28 mouse cellular contexts compared by ENCODE assay signal in genomic region chr9:105018186-105018585, GRCm38 (mm10). TPM values are rescaled to one million over a fixed set of nuclear protein-coding genes. Genes with fewer than 3 reads are reported as not detected.
DNase-seq lines count a peak whose midpoint lies in the region; ATAC-seq and TF ChIP-seq lines count a peak whose summit lies in the region.
"Had no signal": no experiment of that assay in that cellular context is flagged by ENCODE, and none has a peak within 500 bp of the region (broad histone marks: within the 10 kb centered on the region; RNA-seq: fewer than 3 reads in every experiment).

No protein-coding gene starts in this region.

- no peaks in the 10 kb centered on the region for H3K9me3 ChIP-seq in kidney, embryonic 14.5 days (ENCODE audit: control insufficient read depth, low read length)
- H3K9me3 ChIP-seq in intestine, embryonic 15.5 days, result no peaks in the 10 kb centered on the region
- H3K9me3 ChIP-seq: embryonic facial prominence, embryonic 13.5 days; forebrain, embryonic 10.5 days; forebrain, embryonic 15.5 days; heart, embryonic 13.5 days; hindbrain, embryonic 15.5 days; limb, embryonic 12.5 days; liver, embryonic 15.5 days; stomach, embryonic 15.5 days had no signal

- ATAC-seq in kidney, embryonic 14.5 days (ENCODE audit: low FRiP score, low TSS enrichment), result no peak
- no peak for ATAC-seq in intestine, embryonic 15.5 days
- ATAC-seq: forebrain, embryonic 15.5 days; Patski had no signal

- peak; percentile 75 for DNase-seq in kidney, adult 2 months
- peak; percentile 4 for DNase-seq in NIH3T3 (ENCODE audit: low read depth)
- DNase-seq in kidney, adult 9 months, result peak; percentile 87
- DNase-seq in kidney, postnatal 4 days, result peak; percentile 12 to 27
- DNase-seq: adrenal gland, postnatal 14 days; B cell, adult 2 months; cerebellum, adult 11-12 months; cerebellum, adult 9-11 months; gastrocnemius, adult 2 months; gastrocnemius, postnatal 36 days; heart, adult 2 months; heart, postnatal 10 days; lung, embryonic 14.5 days; lung, postnatal 14 days; midbrain, embryonic 14.5 days; right cerebral cortex, postnatal 14 days had no signal

- TF ChIP-seq POLR2A in kidney, adult 2 months (IDR thresholded peaks at IDR 0.05; ENCODE audit: low read depth, low read length), result no peak

- no peak overlapping the region for H3K4me3 ChIP-seq in kidney, adult 2 months (ENCODE audit: insufficient read depth, low read depth, low read length)
- H3K4me3 ChIP-seq in kidney, embryonic 14.5 days (ENCODE audit: low read length), result no peak overlapping the region
- no peak overlapping the region for H3K4me3 ChIP-seq in intestine, embryonic 15.5 days (replicated peaks)
- H3K4me3 ChIP-seq: embryonic facial prominence, embryonic 13.5 days; forebrain, embryonic 10.5 days; forebrain, embryonic 15.5 days; gastrocnemius, adult 2 months; heart, adult 2 months; heart, embryonic 13.5 days; hindbrain, embryonic 15.5 days; left cerebral cortex, adult 2 months; limb, embryonic 12.5 days; liver, embryonic 15.5 days; stomach, embryonic 15.5 days had no signal

- no peak overlapping the region for H3K9ac ChIP-seq in kidney, embryonic 14.5 days (ENCODE audit: low read depth, low read length)
- H3K9ac ChIP-seq in intestine, embryonic 15.5 days, result no peak overlapping the region
- H3K9ac ChIP-seq: embryonic facial prominence, embryonic 13.5 days; forebrain, embryonic 15.5 days; heart, embryonic 13.5 days; hindbrain, embryonic 15.5 days; limb, embryonic 12.5 days; liver, embryonic 15.5 days; lung, embryonic 14.5 days; stomach, embryonic 15.5 days had no signal

- 51% methylated on average over 7 of the region's 7 CpGs for WGBS in kidney, adult 2 months
- 90% methylated on average over 7 of the region's 7 CpGs for WGBS in kidney, embryonic 14.5 days
- WGBS in intestine, embryonic 15.5 days, result 88% methylated on average over 7 of the region's 7 CpGs

- TF ChIP-seq CTCF in kidney, adult 2 months (conservative IDR thresholded peaks at IDR 0.05; ENCODE audit: insufficient read depth, insufficient read length, low read depth, low read length), result no peak

- H3K36me3 ChIP-seq in kidney, adult 2 months (ENCODE audit: control insufficient read depth, insufficient read depth, low read length), result no peaks in the 10 kb centered on the region
- no peaks in the 10 kb centered on the region for H3K36me3 ChIP-seq in kidney, embryonic 14.5 days (ENCODE audit: control insufficient read depth, insufficient read depth, low read length)
- no peaks in the 10 kb centered on the region for H3K36me3 ChIP-seq in intestine, embryonic 15.5 days
- H3K36me3 ChIP-seq: embryonic facial prominence, embryonic 13.5 days; forebrain, embryonic 10.5 days; forebrain, embryonic 15.5 days; heart, embryonic 13.5 days; hindbrain, embryonic 15.5 days; limb, embryonic 12.5 days; liver, embryonic 15.5 days; stomach, embryonic 15.5 days had no signal

- no peak overlapping the region for H3K4me2 ChIP-seq in kidney, embryonic 14.5 days (replicated peaks; ENCODE audit: low read depth, low read length)
- no peak overlapping the region for H3K4me2 ChIP-seq in intestine, embryonic 15.5 days (replicated peaks)
- H3K4me2 ChIP-seq: embryonic facial prominence, embryonic 13.5 days; forebrain, embryonic 15.5 days; heart, embryonic 13.5 days; hindbrain, embryonic 15.5 days; limb, embryonic 12.5 days; liver, embryonic 15.5 days; lung, embryonic 14.5 days; stomach, embryonic 15.5 days had no signal

- peaks cover 1% of the 10 kb centered on the region; the same call in 1 of the 2 replicates for H3K27me3 ChIP-seq in kidney, adult 2 months (replicated peaks; ENCODE audit: control insufficient read depth, insufficient read depth, low read length)
- no peaks in the 10 kb centered on the region for H3K27me3 ChIP-seq in kidney, embryonic 14.5 days (ENCODE audit: control insufficient read depth, insufficient read depth, low read length)
- H3K27me3 ChIP-seq in intestine, embryonic 15.5 days (replicated peaks), result no peaks in the 10 kb centered on the region
- H3K27me3 ChIP-seq: embryonic facial prominence, embryonic 13.5 days; forebrain, embryonic 15.5 days; heart, embryonic 13.5 days; hindbrain, embryonic 15.5 days; limb, embryonic 12.5 days; liver, embryonic 15.5 days; Patski; stomach, embryonic 15.5 days had no signal

- H3K4me1 ChIP-seq in kidney, adult 2 months (ENCODE audit: control insufficient read depth, insufficient read depth, low read length), result peaks cover 12% of the 10 kb centered on the region; the same call in 1 of the 2 replicates
- no peaks in the 10 kb centered on the region for H3K4me1 ChIP-seq in kidney, embryonic 14.5 days (ENCODE audit: control insufficient read depth, insufficient read depth, low read length)
- no peaks in the 10 kb centered on the region for H3K4me1 ChIP-seq in intestine, embryonic 15.5 days (replicated peaks)
- H3K4me1 ChIP-seq: embryonic facial prominence, embryonic 13.5 days; forebrain, embryonic 10.5 days; forebrain, embryonic 15.5 days; heart, embryonic 13.5 days; hindbrain, embryonic 15.5 days; limb, embryonic 12.5 days; liver, embryonic 15.5 days; stomach, embryonic 15.5 days had no signal

- H3K27ac ChIP-seq in kidney, adult 2 months (ENCODE audit: insufficient read depth, low read depth, low read length), result 0 out of 2 replicates have a peak overlapping the region, but pooled peaks have one; percentile 52
- H3K27ac ChIP-seq in kidney, embryonic 14.5 days (ENCODE audit: low read depth, low read length), result no peak overlapping the region
- H3K27ac ChIP-seq in intestine, embryonic 15.5 days, result no peak overlapping the region
- H3K27ac ChIP-seq: embryonic facial prominence, embryonic 13.5 days; forebrain, embryonic 10.5 days; forebrain, embryonic 15.5 days; gastrocnemius, adult 2 months; heart, adult 2 months; heart, embryonic 13.5 days; hindbrain, embryonic 15.5 days; left cerebral cortex, adult 2 months; limb, embryonic 12.5 days; liver, embryonic 15.5 days; stomach, embryonic 15.5 days had no signal

RNA-seq across cellular contexts. Expression of gene Mrpl3, which starts 34.9 kb away (rescaled TPM):
- polyA plus RNA-seq in kidney, adult 2 months (2012; rRNA removed), result 64.1 and 74.1 TPM in 2 replicates
- polyA plus RNA-seq in kidney, embryonic 14.5 days (2014; fragmentation: Nextera tagmentation; extraction: Ambion mirVana), result 95.8 and 127 TPM in 2 replicates
- 113 and 121 TPM in 2 replicates for polyA plus RNA-seq in intestine, embryonic 15.5 days (2015; fragmentation: Nextera tagmentation; extraction: Ambion mirVana)

Comparison
In these comparisons a context has a peak if more than half of its experiments do, and no peak if none do; other contexts are left out.
1. DNase-seq: peak in every context shown above with its lines; median percentile 87 in kidney, adult 9 months; 75 in kidney, adult 2 months; 20 in kidney, postnatal 4 days; 4 in NIH3T3.